Mouse (Mus musculus): ENCODE measurements around the gene Foxp1.

The Foxp1 gene

DNA sequence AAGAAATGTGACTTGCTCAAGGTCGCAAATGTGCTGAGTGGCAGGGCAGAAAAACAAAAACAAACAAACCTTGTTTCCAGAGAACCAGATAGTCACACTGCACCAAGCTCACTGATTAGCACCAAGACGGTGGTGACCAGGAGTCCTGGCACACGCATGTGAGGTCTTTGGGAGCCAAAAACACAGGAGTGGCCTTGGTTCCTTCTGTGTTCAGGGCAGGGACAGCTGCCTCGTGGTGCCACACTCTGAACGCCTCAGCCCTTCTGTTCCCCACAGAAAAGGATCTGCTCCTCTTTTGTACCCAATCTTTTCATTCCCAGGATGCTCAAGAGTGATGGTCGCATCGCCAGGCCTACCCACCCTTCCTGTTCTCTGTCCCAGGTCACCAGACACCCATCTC, 434.9 kb downstream of the Foxp1 start:
- no peak for DNase-seq (ENCODE audit: low read depth, low spot score)
- Histone ChIP-seq H3K36me3 (ENCODE audit: control insufficient read depth, insufficient read depth, low read length, poor library complexity, severe bottlenecking) (peaks cover 9% of the 10 kb centered on the region), H3K27me3 (ENCODE audit: control insufficient read depth, insufficient read depth, low read length, poor library complexity, severe bottlenecking) (no peaks in the 10 kb centered on the region; the same call in 1 of the 2 replicates)

DNA sequence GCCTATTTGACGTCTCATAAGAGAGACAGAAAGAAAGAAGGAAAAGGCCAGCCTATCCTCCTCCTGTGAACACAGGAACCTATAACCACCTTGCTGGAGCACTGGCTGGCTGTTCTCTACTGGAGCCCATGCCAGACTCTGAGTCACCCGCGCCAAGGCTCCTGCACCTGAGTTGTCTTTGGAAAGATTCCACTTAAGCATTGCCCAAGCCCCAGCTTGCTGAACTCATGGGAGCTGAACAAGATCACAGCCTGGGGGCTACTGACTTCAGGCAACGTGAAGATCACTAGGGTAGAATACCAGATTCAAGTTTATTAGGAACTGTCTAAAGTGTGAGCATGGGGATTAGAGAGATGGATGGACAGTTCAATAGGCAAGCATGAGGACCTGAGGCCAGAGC, 437.6 kb downstream of the Foxp1 start:
- H3K27me3 ChIP-seq (ENCODE audit: control insufficient read depth, insufficient read depth, low read length, poor library complexity, severe bottlenecking): no peaks in the 10 kb centered on the region; the same call in 1 of the 2 replicates
- DNase-seq (ENCODE audit: low read depth, low spot score): no peak
- H3K36me3 ChIP-seq (ENCODE audit: control insufficient read depth, insufficient read depth, low read length, poor library complexity, severe bottlenecking): peaks cover 13% of the 10 kb centered on the region

DNA sequence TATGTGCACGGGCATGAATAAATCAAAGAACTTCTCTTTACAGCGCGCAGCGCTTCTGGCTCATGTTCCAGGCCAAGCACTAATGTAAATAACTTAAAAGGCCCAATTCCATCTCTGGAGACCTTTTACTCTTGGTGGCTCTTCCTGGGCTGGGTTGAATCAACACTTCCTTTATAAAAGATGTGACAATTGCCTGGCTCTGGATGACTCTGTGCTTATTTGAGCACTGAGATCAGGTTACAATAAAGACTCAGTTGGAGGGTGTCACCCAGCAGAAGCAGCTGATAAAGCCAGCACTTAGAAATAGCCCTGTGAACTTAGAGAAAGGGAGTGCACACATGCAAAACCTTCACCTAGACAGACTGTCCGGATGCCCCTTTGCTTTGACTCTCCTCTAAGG, 441.3 kb downstream of the Foxp1 start:
- peaks cover 15% of the 10 kb centered on the region for H3K36me3 ChIP-seq (ENCODE audit: control insufficient read depth, insufficient read depth, low read length, poor library complexity, severe bottlenecking)
- no peaks in the 10 kb centered on the region; the same call in 1 of the 2 replicates for H3K27me3 ChIP-seq (ENCODE audit: control insufficient read depth, insufficient read depth, low read length, poor library complexity, severe bottlenecking)
- no peak for DNase-seq (ENCODE audit: low read depth, low spot score)

DNA sequence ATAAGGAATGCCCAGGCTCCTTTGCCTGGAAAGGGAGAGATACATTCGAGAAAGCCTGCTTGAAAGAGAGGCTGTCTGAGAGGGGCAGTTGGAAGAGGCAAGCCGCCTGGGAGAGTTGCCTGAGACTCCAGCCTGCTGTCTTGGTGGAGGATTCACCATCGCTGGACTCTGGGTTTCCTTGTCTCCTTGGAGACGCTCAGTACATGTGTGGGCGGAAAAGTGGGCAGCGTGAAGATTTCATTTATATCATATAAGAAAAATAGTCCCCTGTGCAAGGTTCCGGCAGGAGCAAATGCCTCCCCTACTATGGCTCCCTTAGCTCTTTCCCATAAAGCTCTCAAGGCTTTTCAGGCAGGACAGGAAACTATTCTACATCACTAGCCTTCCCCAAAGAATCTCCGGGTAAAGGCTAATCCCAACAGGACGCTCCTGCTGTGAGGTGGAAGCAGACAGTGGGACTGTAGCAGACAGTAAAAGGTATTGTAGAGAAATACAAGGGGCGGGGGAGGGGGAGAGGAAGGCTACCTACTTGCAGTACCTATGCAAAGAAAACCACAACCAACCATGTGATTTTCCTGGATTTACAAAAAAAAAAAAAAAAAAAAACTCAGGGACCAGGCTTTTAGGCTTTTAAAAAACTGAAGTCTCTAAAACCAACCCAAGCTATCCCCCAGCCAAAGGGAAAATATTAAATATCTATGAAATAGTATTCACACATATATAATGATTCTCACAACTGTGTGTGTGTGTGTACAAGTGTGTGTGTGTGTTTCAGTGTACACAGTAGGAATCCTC, 443.3 kb downstream of the Foxp1 start:
- no peak for DNase-seq (ENCODE audit: low read depth, low spot score)
- H3K36me3 ChIP-seq (ENCODE audit: control insufficient read depth, insufficient read depth, low read length, poor library complexity, severe bottlenecking): peaks cover 27% of the 10 kb centered on the region

DNA sequence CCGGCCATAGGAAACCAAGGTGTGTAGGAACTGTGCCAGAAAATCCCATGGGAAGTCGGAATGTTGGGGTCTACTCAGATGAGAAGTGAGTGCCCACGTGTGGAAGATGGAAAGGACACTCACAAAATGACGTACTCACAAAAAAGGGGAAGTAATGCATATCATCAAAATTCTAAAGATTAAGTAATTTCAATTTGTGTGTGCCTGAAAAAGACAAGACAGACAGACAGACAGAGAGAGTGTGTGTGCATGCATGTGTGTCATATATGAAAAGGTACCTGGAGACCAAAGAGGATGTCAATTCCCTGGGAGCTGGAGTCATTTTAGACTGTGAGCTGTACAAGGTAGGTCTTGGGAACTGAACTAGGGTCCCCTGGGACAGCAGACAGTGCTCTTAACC, 444.4 kb downstream of the Foxp1 start:
- peak; percentile 57 for DNase-seq (ENCODE audit: low read depth, low spot score)
- Histone ChIP-seq H3K27me3 (ENCODE audit: control insufficient read depth, insufficient read depth, low read length, poor library complexity, severe bottlenecking) (no peaks in the 10 kb centered on the region), H3K36me3 (ENCODE audit: control insufficient read depth, insufficient read depth, low read length, poor library complexity, severe bottlenecking) (peaks cover 31% of the 10 kb centered on the region)

More for the DNA sequence above, 443.3 kb downstream of the Foxp1 start:
- H3K27me3 ChIP-seq (ENCODE audit: control insufficient read depth, insufficient read depth, low read length, poor library complexity, severe bottlenecking): no peaks in the 10 kb centered on the region; the same call in 1 of the 2 replicates

DNA sequence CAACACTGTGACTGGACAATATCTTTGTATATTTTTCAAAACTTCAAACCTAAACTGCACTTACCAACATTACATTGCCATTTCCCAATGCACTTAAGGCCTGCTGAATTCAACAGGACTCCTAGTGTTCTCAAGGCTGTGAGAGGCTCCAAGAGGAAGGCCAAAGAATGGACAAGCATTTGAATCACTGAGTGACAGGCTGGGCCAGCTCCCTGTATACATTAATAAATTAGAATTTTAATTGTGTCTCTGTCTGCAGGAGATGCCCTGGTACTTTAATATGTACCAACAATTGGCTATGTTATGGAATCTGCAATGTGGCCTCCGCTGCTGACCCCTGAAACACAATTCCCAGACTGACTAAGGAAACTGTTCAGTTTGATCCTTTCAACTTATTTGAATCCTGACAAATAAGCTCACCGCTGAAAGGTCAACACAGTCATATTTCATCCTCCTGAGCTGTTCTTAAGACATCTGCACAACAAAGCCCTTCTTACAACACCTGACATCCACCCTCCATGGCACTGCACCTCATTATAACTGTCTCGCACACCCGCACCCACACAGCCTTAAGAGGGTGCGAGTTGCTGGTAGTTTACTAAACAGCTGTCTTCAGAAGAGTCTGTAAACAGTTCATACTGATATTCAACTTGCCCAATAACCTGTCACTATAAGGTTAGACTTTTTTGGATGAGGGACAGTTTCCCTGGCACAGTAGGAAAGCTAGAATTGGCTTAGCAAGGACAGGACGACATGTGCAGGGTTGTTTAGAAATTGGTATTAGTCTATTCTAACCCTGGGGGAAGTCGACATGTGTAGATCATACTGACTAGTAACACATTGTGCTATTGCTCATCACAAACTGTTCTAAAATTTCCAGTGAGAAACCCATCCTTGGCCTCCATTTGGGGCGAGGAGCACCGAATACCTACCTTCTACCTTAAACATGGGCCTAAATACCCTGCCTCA, 448.9 kb downstream of the Foxp1 start:
- no peak for DNase-seq (ENCODE audit: low read depth, low spot score)
- peaks cover 39% of the 10 kb centered on the region for H3K36me3 ChIP-seq (ENCODE audit: control insufficient read depth, insufficient read depth, low read length, poor library complexity, severe bottlenecking)
- no peaks in the 10 kb centered on the region for H3K27me3 ChIP-seq (ENCODE audit: control insufficient read depth, insufficient read depth, low read length, poor library complexity, severe bottlenecking)

DNA sequence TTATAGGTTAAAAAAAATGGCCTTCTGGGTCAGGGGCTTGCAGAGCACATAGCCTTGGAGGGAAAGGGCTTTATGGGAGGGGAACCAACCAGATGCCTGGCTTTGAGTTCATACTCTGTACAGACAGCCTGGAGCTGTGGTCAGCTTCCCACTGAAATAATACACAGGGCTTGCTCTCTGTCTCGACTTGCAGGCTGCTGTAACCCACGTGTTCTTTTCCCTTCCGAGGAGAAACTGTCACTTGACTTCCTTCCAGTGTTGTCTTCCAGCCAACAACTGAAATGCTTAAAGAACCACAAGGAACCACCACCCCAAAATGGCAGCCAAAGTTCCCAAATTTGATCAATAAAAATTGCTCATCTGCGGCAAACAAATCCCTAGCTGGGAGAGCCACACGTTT, 451.8 kb downstream of the Foxp1 start:
- no peak for DNase-seq (ENCODE audit: low read depth, low spot score)
- Histone ChIP-seq H3K27me3 (ENCODE audit: control insufficient read depth, insufficient read depth, low read length, poor library complexity, severe bottlenecking) (no peaks in the 10 kb centered on the region), H3K36me3 (ENCODE audit: control insufficient read depth, insufficient read depth, low read length, poor library complexity, severe bottlenecking) (peaks cover 42% of the 10 kb centered on the region)

DNA sequence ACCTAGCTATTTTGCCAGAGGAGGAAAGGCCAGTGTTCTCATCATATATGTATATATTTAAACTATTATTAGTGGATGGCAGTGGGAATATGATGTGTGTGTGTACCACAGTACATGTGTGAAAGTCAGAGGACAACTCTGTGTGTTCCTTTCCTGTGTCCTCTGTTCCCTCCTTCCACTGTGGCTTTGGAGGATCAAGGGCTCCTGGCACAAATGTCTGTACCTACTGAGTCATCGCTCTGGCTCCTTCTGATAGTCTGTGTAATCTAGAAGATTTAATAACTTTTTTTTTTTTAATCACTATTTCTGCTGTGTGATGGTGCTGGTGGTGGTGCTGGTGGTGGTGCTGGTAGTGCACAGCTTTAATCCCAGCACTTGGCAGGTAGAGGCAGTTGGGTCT, 452.8 kb downstream of the Foxp1 start:
- DNase-seq (ENCODE audit: low read depth, low spot score): no peak
- Histone ChIP-seq H3K27me3 (ENCODE audit: control insufficient read depth, insufficient read depth, low read length, poor library complexity, severe bottlenecking) (no peaks in the 10 kb centered on the region), H3K36me3 (ENCODE audit: control insufficient read depth, insufficient read depth, low read length, poor library complexity, severe bottlenecking) (peaks cover 36% of the 10 kb centered on the region)

DNA sequence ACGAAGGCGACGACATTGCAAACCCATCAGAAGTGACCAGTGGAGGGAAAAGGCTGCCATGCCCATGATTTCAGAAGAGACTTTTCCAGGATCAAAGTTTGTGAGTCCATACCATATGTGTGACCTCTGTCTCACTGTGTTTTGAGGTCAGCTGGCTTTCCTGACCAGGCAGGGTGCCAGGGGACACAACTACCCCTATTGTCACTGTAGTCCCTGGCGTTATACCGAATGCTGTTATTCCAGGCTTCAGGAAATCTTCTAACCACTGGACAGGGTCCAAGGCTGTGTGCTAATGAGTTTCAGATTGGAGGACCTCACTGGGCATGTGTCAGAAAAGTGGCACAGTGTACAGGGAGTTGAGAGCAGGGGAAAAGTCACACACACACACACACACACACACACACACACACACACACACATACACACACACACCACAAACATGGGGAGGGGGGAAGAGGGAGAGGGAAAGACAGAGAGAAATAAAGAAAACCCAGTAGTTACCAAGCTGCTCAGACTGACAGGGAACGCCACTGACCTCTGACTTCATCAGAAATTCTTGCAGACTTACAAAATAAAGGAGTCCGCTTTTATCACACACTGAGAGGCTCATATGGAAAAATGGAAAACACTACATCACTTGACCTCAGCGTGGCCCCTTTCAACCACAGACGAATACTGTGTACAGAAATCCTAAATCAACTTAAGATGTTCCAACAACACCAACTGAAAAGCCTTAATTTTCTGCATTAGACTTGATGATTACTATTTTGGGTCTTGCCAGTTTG, 456.8 kb downstream of the Foxp1 start:
- peaks cover 24% of the 10 kb centered on the region for H3K36me3 ChIP-seq (ENCODE audit: control insufficient read depth, insufficient read depth, low read length, poor library complexity, severe bottlenecking)
- H3K27me3 ChIP-seq (ENCODE audit: control insufficient read depth, insufficient read depth, low read length, poor library complexity, severe bottlenecking): no peaks in the 10 kb centered on the region
- no peak for DNase-seq (ENCODE audit: low read depth, low spot score)

DNA sequence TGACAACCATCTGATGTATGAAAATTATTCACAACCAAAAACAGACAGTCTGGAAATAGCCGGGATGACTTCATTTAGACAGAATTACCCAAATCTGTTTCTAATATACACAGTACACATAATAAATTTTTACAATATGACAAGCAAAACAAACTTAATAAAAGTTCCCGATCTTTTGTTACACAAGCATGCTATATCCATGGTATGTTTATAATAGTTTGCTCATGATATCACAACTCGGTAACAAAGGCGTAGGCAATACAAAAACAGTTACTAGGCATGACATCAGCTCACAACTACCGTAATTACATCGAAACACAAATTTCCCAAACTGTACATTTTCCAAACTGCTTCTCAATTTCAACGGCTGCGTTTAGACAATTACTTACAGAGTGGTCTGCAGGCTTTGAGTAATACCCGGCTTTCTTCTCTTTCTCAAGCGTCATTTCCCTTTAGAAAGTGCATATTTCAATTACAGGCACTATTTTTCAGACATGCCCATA, 458.5 kb downstream of the Foxp1 start:
- no peak for DNase-seq (ENCODE audit: low read depth, low spot score)
- Histone ChIP-seq H3K27me3 (ENCODE audit: control insufficient read depth, insufficient read depth, low read length, poor library complexity, severe bottlenecking) (no peaks in the 10 kb centered on the region), H3K36me3 (ENCODE audit: control insufficient read depth, insufficient read depth, low read length, poor library complexity, severe bottlenecking) (peaks cover 15% of the 10 kb centered on the region)

DNA sequence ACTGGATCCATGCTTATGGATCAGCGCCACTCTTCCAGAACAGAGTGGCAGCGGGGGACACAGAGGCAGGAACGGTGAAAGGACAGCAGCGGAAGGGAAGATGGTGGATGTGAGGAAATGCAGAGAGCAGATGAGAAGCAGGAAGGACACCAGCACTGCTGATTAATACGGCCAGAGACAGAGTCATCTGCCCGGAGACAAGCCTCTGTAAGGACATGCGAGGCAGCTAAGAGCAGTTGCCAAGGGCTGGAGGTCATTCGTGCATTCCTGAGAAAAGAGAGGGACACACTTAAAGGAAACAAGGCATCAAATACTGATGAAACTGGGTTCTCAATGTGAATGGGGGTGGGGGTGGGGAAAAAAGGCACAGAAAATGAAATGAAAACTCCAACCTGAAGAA, 459.6 kb downstream of the Foxp1 start:
- no peaks in the 10 kb centered on the region for H3K27me3 ChIP-seq (ENCODE audit: control insufficient read depth, insufficient read depth, low read length, poor library complexity, severe bottlenecking)
- no peak for DNase-seq (ENCODE audit: low read depth, low spot score)
- H3K36me3 ChIP-seq (ENCODE audit: control insufficient read depth, insufficient read depth, low read length, poor library complexity, severe bottlenecking): peaks cover 15% of the 10 kb centered on the region

DNA sequence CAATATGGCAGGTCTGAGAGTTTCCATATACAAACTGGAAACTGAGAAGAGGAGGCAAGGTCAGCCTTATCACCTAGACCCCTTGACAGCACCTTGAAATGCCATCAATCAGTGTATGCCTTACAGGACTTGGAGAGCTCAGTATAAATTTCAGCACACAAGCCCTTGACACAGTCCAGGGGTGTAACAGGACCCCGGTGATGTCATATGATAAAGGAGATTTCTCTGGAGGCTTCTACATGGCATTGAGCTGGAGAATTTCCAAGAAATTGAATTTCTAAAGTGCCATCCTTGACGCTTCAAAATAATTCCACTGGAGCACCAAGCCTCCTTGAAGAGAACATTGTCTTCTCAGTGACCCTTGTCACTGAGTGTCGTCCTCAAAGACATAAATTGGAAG, 463.8 kb downstream of the Foxp1 start:
- no peak for DNase-seq (ENCODE audit: low read depth, low spot score)
- Histone ChIP-seq H3K27me3 (ENCODE audit: control insufficient read depth, insufficient read depth, low read length, poor library complexity, severe bottlenecking) (no peaks in the 10 kb centered on the region), H3K36me3 (ENCODE audit: control insufficient read depth, insufficient read depth, low read length, poor library complexity, severe bottlenecking) (peaks cover 2% of the 10 kb centered on the region; the same call in 1 of the 2 replicates)

DNA sequence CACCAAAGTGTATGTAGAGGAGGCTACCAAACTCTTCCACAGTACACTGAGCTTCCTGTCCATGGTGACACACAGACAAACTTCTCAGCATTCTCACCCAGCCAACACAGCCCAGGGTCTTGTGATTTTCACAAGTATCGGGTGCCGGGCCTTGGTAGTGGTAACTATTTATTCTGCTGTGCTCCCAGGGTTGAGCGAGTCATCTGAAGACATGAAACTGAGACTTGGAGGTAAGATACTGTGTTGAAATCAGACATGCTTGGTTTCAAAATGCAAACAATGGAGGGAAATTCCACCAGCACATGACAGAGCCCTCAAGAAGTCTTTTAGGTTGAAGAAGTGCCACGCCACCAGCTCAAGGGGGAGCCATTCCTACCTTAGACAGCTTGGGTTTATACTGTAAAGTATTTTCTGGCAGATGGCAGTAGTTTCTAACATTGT, 465.4 kb downstream of the Foxp1 start:
- DNase-seq (ENCODE audit: low read depth, low spot score): peak; percentile 95
- no peaks in the 10 kb centered on the region for H3K27me3 ChIP-seq (ENCODE audit: control insufficient read depth, insufficient read depth, low read length, poor library complexity, severe bottlenecking)
- H3K36me3 ChIP-seq (ENCODE audit: control insufficient read depth, insufficient read depth, low read length, poor library complexity, severe bottlenecking): peaks cover 2% of the 10 kb centered on the region; the same call in 1 of the 2 replicates

DNA sequence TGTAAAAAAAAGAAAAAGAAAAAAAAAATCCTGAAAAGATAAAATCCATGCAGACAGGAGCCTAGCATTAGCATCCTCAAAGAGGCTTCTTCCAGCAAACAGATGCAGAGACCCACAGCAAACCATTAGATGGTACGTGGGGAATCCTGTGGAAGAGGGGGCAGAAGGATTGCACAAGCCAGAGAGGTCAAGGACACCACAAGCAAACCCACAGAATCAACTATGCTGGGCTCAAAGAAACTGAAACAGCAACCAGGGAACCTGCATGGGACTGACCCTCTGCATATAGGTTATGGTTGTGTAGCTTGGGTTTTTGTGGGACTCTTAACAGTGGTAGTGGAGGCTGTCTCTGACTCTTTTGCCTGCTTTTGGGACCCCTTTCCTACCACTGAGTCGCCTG, 466.1 kb downstream of the Foxp1 start:
- Histone ChIP-seq H3K27me3 (ENCODE audit: control insufficient read depth, insufficient read depth, low read length, poor library complexity, severe bottlenecking) (no peaks in the 10 kb centered on the region), H3K36me3 (ENCODE audit: control insufficient read depth, insufficient read depth, low read length, poor library complexity, severe bottlenecking) (peaks cover 2% of the 10 kb centered on the region)
- peak; percentile 39 for DNase-seq (ENCODE audit: low read depth, low spot score)

All from splenic B cell, adult 2 months (primary cell).